Mouse (Mus musculus) G1E-ER4 (cell line): ENCODE results near the gene Ifit3. TPM values are rescaled to one million over a fixed set of nuclear protein-coding genes. Genes with fewer than 3 reads are reported as not detected.
"Not testable (repeated sequence)": the region's sequence is repeated elsewhere in the genome, so short reads cannot be mapped to it uniquely, and the experiment has no call there.

Experiments used
- GATA1 ChIP-seq: IDR thresholded peaks from one replicate; pipeline ENCODE4 v1.8.0; 2012; ENCODE audit warnings: low read length, inconsistent platforms
- polyA plus RNA-seq: library from polyadenylated mRNA; stranded (reverse); fragments of >175 nt; gene quantifications from 2 replicates; pipeline ENCODE4 v1.2.3, GENCODE M21; 2012

Ifit3 gene
- polyA plus RNA-seq, 1 experiment, result not detected

DNA sequence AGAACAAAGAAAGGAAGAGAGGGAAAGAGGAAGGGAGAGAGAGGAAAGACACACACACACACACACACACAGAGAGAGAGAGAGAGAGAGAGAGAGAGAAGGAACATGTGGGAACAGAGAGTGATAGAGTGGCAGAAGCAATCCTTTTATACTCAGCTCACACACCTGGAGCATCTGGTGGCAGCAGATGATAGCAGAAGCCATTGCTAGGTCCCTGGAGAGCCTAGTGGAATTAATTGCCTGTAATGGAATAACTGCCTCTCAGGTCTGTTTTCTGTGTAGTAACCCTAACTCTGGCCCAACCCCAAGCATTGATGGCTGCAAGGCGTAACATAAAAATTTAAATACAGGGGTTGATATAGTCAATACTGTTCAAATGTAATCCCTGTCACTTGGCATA is 12.3 kb upstream of the Ifit3 start:
- TF ChIP-seq GATA1, result no peak

DNA sequence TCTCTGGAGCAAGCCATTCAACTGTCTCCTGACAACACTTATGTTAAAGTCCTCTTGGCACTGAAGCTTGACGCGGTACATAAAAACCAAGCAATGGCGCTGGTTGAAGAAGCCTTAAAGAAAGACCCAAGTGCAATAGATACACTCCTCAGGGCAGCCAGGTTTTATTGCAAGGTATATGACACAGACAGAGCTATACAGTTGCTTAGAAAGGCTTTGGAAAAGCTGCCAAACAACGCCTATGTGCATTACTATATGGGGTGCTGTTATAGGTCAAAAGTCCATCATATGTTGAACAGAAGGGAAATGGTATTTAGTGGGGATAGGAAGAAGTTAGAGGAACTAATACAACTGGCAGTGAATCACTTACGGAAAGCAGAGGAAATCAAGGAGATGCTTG is 9.7 kb upstream of the Ifit3 start:
- TF ChIP-seq GATA1, result no peak

GRCm38 (mm10) chr19:34577121-34577520 is 6.2 kb upstream of the Ifit3 start:
- no peak for TF ChIP-seq GATA1

- no peak for TF ChIP-seq GATA1
Observed at GRCm38 (mm10) chr19:34588959-34589358, 5.6 kb downstream of the Ifit3 start.

DNA sequence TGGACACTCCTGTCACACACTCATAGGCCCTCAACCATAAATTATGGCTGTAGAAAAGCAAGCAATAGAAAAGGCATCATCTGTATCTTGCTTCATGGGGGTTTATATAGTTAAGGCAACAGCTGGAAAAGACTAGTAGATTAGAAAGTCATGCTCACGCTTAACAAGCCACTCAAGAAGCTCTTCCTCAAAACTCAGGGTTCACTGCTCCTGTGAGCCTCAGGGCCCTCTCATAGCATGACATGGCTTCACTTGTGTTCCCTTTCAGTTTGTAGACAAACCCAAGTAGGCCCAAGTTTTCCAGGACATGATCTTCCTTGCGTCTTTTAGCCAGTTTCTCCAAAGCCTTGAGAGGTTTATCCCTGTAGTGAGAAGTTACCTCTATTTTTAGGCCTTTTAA is 10.1 kb downstream of the Ifit3 start:
- TF ChIP-seq GATA1, result no peak

GRCm38 (mm10) chr19:34596811-34597210 is 13.5 kb downstream of the Ifit3 start:
- TF ChIP-seq GATA1, result no peak

DNA sequence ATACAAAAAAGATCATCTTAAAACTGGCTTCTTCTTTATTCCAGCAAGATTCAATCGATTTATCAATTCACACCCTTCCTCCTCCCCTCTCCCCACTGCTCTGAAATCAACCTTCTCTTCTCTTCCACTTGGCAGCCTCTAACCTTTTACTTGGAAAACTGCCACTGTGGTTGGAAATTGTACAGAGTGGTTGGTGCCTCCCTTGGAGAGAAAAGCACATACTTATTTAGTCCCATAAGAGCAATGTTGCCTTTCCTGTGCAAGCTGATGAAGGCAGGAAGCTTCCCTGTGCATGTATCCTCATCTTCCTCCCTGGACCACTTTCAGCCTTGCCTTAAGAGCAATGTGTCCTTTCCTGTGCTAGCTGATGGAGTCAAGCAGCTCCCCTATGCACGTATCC is 15.0 kb downstream of the Ifit3 start:
- no peak for TF ChIP-seq GATA1

- TF ChIP-seq GATA1, result not testable (repeated sequence)
Observed at GRCm38 (mm10) chr19:34601888-34602287, 18.6 kb downstream of the Ifit3 start, which contains the start of gene Ifit1bl1. Ifit1bl1 (minus strand) TSS chr19:34601956.

DNA sequence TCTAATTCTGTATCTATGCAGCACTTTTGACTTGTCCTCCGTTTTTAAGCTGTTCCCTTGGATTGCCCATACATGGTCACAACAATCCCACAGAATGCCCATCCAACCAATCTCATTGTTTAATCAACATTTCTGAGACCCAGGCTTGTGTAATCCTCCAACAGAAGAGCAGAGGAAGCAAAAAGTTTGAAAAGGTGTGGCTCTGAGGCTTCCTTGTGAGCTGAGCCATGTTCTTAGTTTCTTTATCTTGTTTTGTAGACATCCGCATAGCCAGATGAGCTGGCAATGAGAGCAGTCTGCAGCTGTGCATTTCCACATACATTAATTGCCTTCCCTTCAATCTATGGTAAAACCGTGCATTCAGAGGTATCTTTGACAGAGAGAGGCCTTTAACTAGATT is 22.1 kb downstream of the Ifit3 start:
- TF ChIP-seq GATA1, result no peak

GRCm38 (mm10) chr19:34607237-34608051 is 24.1 kb downstream of the Ifit3 start, which contains the start of gene Ifit3b:
Ifit3b (plus strand) TSS chr19:34607970.
- TF ChIP-seq GATA1, result not testable (repeated sequence)

GRCm38 (mm10) chr19:34620871-34621270 is 37.5 kb downstream of the Ifit3 start:
- TF ChIP-seq GATA1, result no peak

GRCm38 (mm10) chr19:34623781-34624180 is 40.5 kb downstream of the Ifit3 start:
- no peak for TF ChIP-seq GATA1

- no peak for TF ChIP-seq GATA1
Observed at GRCm38 (mm10) chr19:34624663-34625062, 41.3 kb downstream of the Ifit3 start.

GRCm38 (mm10) chr19:34627496-34627895 is 44.2 kb downstream of the Ifit3 start:
- no peak for TF ChIP-seq GATA1

DNA sequence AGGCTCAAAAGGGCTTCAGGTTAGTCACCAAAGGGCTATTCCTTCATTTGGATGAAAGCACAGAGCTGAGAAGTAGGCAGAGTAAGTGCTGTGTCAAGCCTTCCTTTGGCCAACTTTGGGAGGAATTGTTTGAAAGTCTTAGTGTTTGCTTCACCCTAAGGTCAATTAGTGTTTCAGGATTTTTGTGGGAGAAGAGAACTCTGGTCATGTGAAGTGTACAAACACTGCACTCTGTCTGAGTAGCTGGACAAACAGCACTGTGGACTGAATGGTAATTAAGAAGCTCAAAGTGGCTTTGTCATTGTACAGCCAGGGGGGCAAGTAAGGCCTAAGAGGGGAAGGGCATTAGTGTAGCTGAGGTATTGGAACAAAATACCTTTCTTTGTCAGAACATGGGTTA is 48.2 kb downstream of the Ifit3 start:
- no peak for TF ChIP-seq GATA1

- TF ChIP-seq GATA1, result no peak
Observed at GRCm38 (mm10) chr19:34633484-34633883, 50.2 kb downstream of the Ifit3 start.

GRCm38 (mm10) chr19:34636933-34637557 is 53.7 kb downstream of the Ifit3 start:
- TF ChIP-seq GATA1, result no peak

Other genes with a start within 250 kb of the Ifit3 start
- gene Ch25h, start 108.4 kb upstream of the Ifit3 start, polyA plus RNA-seq, result not detected in 2 replicates
- gene Lipa, start 56.1 kb upstream of the Ifit3 start, polyA plus RNA-seq, result not detected in 2 replicates
- gene Ifit2, start 32.8 kb upstream of the Ifit3 start, polyA plus RNA-seq, result 0.06 and 0.11 TPM in 2 replicates
- not detected in 2 replicates for gene Ifit1bl1, start 18.4 kb downstream of the Ifit3 start, polyA plus RNA-seq
- not detected in 2 replicates for gene Ifit3b, start 24.4 kb downstream of the Ifit3 start, polyA plus RNA-seq
- gene Ifit1bl2, start 57.2 kb downstream of the Ifit3 start, polyA plus RNA-seq, result not detected in 2 replicates
- gene Ifit1, start 57.3 kb downstream of the Ifit3 start, polyA plus RNA-seq, result not detected in 2 replicates
- not detected in 2 replicates for gene Slc16a12, start 163.8 kb downstream of the Ifit3 start, polyA plus RNA-seq